Mouse (Mus musculus) C2C12 (cell line): ENCODE data around the gene Atg13.

Experiments used
- CEBPB ChIP-seq: IDR thresholded peaks from one replicate; pipeline ENCODE4 v1.6.1; 2011; ENCODE audit warnings: low read depth, mild to moderate bottlenecking, control low read depth, moderate library complexity
- CTCF ChIP-seq: IDR thresholded peaks from one replicate; pipeline ENCODE4 v1.5.1; 2011; ENCODE audit not compliant: control insufficient read depth, insufficient read depth, insufficient read length
- FOSL1 ChIP-seq: IDR thresholded peaks from one replicate; pipeline ENCODE4 v1.8.0; 2011; ENCODE audit warnings: mild to moderate bottlenecking, low read length; ENCODE audit not compliant: poor library complexity, insufficient read depth, severe bottlenecking
- MYOD1 ChIP-seq: IDR thresholded peaks from one replicate; pipeline ENCODE4 v1.6.1; 2011; ENCODE audit warnings: low read depth; ENCODE audit not compliant: control insufficient read depth, insufficient read length
- MYOG ChIP-seq: IDR thresholded peaks from one replicate; pipeline ENCODE4 v1.6.1; 2011; ENCODE audit not compliant: control insufficient read depth, insufficient read length; ENCODE audit errors: extremely low read depth

- TF ChIP-seq CTCF = no peak
- TF ChIP-seq MYOD1 = no peak
- TF ChIP-seq CEBPB = no peak
- TF ChIP-seq MYOG = no peak
- TF ChIP-seq FOSL1 = no peak
These were observed 57.5 kb downstream of the Atg13 start for GRCm38 (mm10) chr2:91652863-91653262.
